ENCODE assay signal across 19 mouse cellular contexts in genomic region chr11:17083455-17083854, GRCm38 (mm10). TPM values are rescaled to one million over a fixed set of nuclear protein-coding genes. Genes with fewer than 3 reads are reported as not detected.
DNase-seq lines count a peak whose midpoint lies in the region; ATAC-seq and TF ChIP-seq lines count a peak whose summit lies in the region.
"Had no signal": no experiment of that assay in that cellular context is flagged by ENCODE, and none has a peak within 500 bp of the region (broad histone marks: within the 10 kb centered on the region; RNA-seq: fewer than 3 reads in every experiment).

No protein-coding gene starts in this region.

- H3K36me3 ChIP-seq in hindbrain, embryonic 11.5 days (ENCODE audit: control insufficient read depth, insufficient read depth, low read length), result no peaks in the 10 kb centered on the region
- no peaks in the 10 kb centered on the region for H3K36me3 ChIP-seq in hindbrain, embryonic 16.5 days (ENCODE audit: control insufficient read depth, insufficient read depth, low read length)
- no peaks in the 10 kb centered on the region for H3K36me3 ChIP-seq in intestine, postnatal 0 days (ENCODE audit: control insufficient read depth, insufficient read depth)

- H3K27me3 ChIP-seq in hindbrain, embryonic 11.5 days (ENCODE audit: control insufficient read depth, insufficient read depth, low read length), result no peaks in the 10 kb centered on the region
- no peaks in the 10 kb centered on the region for H3K27me3 ChIP-seq in hindbrain, embryonic 16.5 days (replicated peaks; ENCODE audit: control insufficient read depth, insufficient read depth, low read length)
- no peaks in the 10 kb centered on the region for H3K27me3 ChIP-seq in intestine, postnatal 0 days (replicated peaks; ENCODE audit: control insufficient read depth, insufficient read depth, low read length)
- H3K27me3 ChIP-seq: CH12.LX; hindbrain, embryonic 15.5 days had no signal

- H3K27ac ChIP-seq in hindbrain, embryonic 11.5 days (ENCODE audit: low read depth, low read length), result no peak overlapping the region
- no peak overlapping the region for H3K27ac ChIP-seq in hindbrain, embryonic 16.5 days (ENCODE audit: low read depth, low read length)
- H3K27ac ChIP-seq in intestine, postnatal 0 days (ENCODE audit: low read depth, low read length), result no peak overlapping the region
- H3K27ac ChIP-seq: hindbrain, embryonic 15.5 days; liver, embryonic 14.5 days; macrophage had no signal

- H3K9me3 ChIP-seq in hindbrain, embryonic 11.5 days (ENCODE audit: control insufficient read depth, low read length), result no peaks in the 10 kb centered on the region
- no peaks in the 10 kb centered on the region for H3K9me3 ChIP-seq in hindbrain, embryonic 16.5 days (ENCODE audit: control insufficient read depth, low read length)
- no peaks in the 10 kb centered on the region for H3K9me3 ChIP-seq in intestine, postnatal 0 days (ENCODE audit: control insufficient read depth)
- H3K9me3 ChIP-seq: hindbrain, embryonic 15.5 days had no signal

- 90% methylated on average over 3 of the region's 3 CpGs for WGBS in hindbrain, embryonic 11.5 days
- 99% methylated on average over 3 of the region's 3 CpGs for WGBS in hindbrain, embryonic 16.5 days
- 89% methylated on average over 3 of the region's 3 CpGs for WGBS in intestine, postnatal 0 days

- H3K9ac ChIP-seq in hindbrain, embryonic 11.5 days (ENCODE audit: low read depth, low read length), result no peak overlapping the region
- no peak overlapping the region for H3K9ac ChIP-seq in hindbrain, embryonic 16.5 days (ENCODE audit: low read depth, low read length)
- no peak overlapping the region for H3K9ac ChIP-seq in intestine, postnatal 0 days (ENCODE audit: low read depth, low read length)
- H3K9ac ChIP-seq: hindbrain, embryonic 15.5 days; liver, embryonic 14.5 days had no signal

- peak; percentile 21 to 26 for DNase-seq in cerebellum, postnatal 14 days
- DNase-seq in cerebellum, adult 11-12 months, result no peak
- DNase-seq in hindbrain, embryonic 11.5 days (ENCODE audit: low spot score), result no peak
- DNase-seq in Muller cell, postnatal 12 days (ENCODE audit: inconsistent ontology term), result peak; percentile 24
- no peak for DNase-seq in c-Kit-positive CD71-positive TER-119-positive erythroid progenitor cells, embryonic 14.5 days (ENCODE audit: low spot score)
- DNase-seq: cerebellum, postnatal 36 days; kidney, adult 11 months; right cerebral cortex, postnatal 4 days; thymus, adult 2 months had no signal

- TF ChIP-seq CTCF in intestine, postnatal 0 days (IDR thresholded peaks at IDR 0.05; ENCODE audit: low read depth), result no peak

- H3K4me2 ChIP-seq in hindbrain, embryonic 11.5 days (replicated peaks; ENCODE audit: low read depth, low read length), result no peak overlapping the region
- H3K4me2 ChIP-seq in hindbrain, embryonic 16.5 days (ENCODE audit: low read length), result no peak overlapping the region
- H3K4me2 ChIP-seq in intestine, postnatal 0 days (replicated peaks; ENCODE audit: low read depth), result no peak overlapping the region
- H3K4me2 ChIP-seq: heart, embryonic 11.5 days; hindbrain, embryonic 15.5 days; midbrain, embryonic 11.5 days had no signal

- no peak overlapping the region for H3K4me3 ChIP-seq in hindbrain, embryonic 11.5 days (ENCODE audit: low read depth, low read length)
- H3K4me3 ChIP-seq in hindbrain, embryonic 16.5 days (ENCODE audit: low read length), result no peak overlapping the region
- no peak overlapping the region for H3K4me3 ChIP-seq in intestine, postnatal 0 days (ENCODE audit: low read depth, low read length)
- H3K4me3 ChIP-seq: hindbrain, embryonic 15.5 days had no signal

- H3K4me1 ChIP-seq in hindbrain, embryonic 11.5 days (replicated peaks; ENCODE audit: control insufficient read depth, insufficient read depth, low read length), result no peaks in the 10 kb centered on the region
- H3K4me1 ChIP-seq in hindbrain, embryonic 16.5 days (ENCODE audit: control insufficient read depth, insufficient read depth, low read depth, low read length), result no peaks in the 10 kb centered on the region
- H3K4me1 ChIP-seq in intestine, postnatal 0 days (replicated peaks; ENCODE audit: control insufficient read depth, insufficient read depth, low read length), result no peaks in the 10 kb centered on the region
- H3K4me1 ChIP-seq: hindbrain, embryonic 15.5 days had no signal

- 0 out of 2 replicates have a peak, but pooled peaks have one; percentile 19 for ATAC-seq in hindbrain, embryonic 11.5 days (ENCODE audit: low FRiP score)
- no peak for ATAC-seq in hindbrain, embryonic 16.5 days
- peak; percentile 70 for ATAC-seq in granulocyte monocyte progenitor cell, adult 5-6 weeks (replicated peaks; ENCODE audit: poor library complexity, severe bottlenecking)
- ATAC-seq in intestine, postnatal 0 days, result no peak

RNA-seq across cellular contexts. Expression of gene Plek, which starts 31.3 kb away (rescaled TPM):
- 7.2 and 7.8 TPM in 2 replicates for polyA plus RNA-seq in hindbrain, embryonic 11.5 days (2014; fragmentation: Nextera tagmentation; extraction: Ambion mirVana)
- polyA plus RNA-seq in hindbrain, embryonic 16.5 days (2015; fragmentation: Nextera tagmentation; extraction: Ambion mirVana), result 3.9 and 4.1 TPM in 2 replicates
- total RNA-seq in granulocyte monocyte progenitor cell, adult 5-6 weeks (2014; fragmentation: Nextera tagmentation), result 13.9 and 16.8 TPM in 2 replicates
- 27.5 and 27.9 TPM in 2 replicates for total RNA-seq in granulocyte monocyte progenitor cell, adult 5-6 weeks (2017)
- 1.3 and 1.4 TPM in 2 replicates for polyA plus RNA-seq in intestine, postnatal 0 days (2015; fragmentation: Nextera tagmentation; extraction: Ambion mirVana)

RNA-seq across cellular contexts. Expression of gene Cnrip1, which starts 32.1 kb away (rescaled TPM):
- polyA plus RNA-seq in hindbrain, embryonic 11.5 days (2014; fragmentation: Nextera tagmentation; extraction: Ambion mirVana), result 26.6 and 27.6 TPM in 2 replicates
- polyA plus RNA-seq in hindbrain, embryonic 16.5 days (2015; fragmentation: Nextera tagmentation; extraction: Ambion mirVana), result 162 and 189 TPM in 2 replicates
- total RNA-seq in granulocyte monocyte progenitor cell, adult 5-6 weeks (2014; fragmentation: Nextera tagmentation), result 0.92 and 1.7 TPM in 2 replicates
- total RNA-seq in granulocyte monocyte progenitor cell, adult 5-6 weeks (2017), result 0.09 and 0.31 TPM in 2 replicates
- polyA plus RNA-seq in intestine, postnatal 0 days (2015; fragmentation: Nextera tagmentation; extraction: Ambion mirVana), result 12.2 and 12.4 TPM in 2 replicates
- total RNA-seq: CH12.LX, MEL had no signal

Comparison
In these comparisons a context has a peak if more than half of its experiments do, and no peak if none do; other contexts are left out.
1. DNase-seq: peak in cerebellum, postnatal 14 days (2 of 2) and Muller cell, postnatal 12 days (single experiment); none in cerebellum, adult 11-12 months (single experiment), hindbrain, embryonic 11.5 days (single experiment) and c-Kit-positive CD71-positive TER-119-positive erythroid progenitor cells, embryonic 14.5 days (single experiment).
2. ATAC-seq: peak in hindbrain, embryonic 11.5 days (single experiment) and granulocyte monocyte progenitor cell, adult 5-6 weeks (single experiment); none in hindbrain, embryonic 16.5 days (single experiment) and intestine, postnatal 0 days (single experiment).